Mouse (Mus musculus) E14TG2a.4 (cell line): ENCODE results near the gene Ppp1r18.

ENCODE experiments used
- CTCF ChIP-seq: conservative IDR thresholded peaks from 2 replicates; pipeline ENCODE4 v1.5.1; 2014; ENCODE audit warnings: low read length
- NANOG ChIP-seq: IDR thresholded peaks from 2 replicates; pipeline ENCODE4 v1.6.1; 2014; ENCODE audit warnings: borderline replicate concordance, low read length, mixed read lengths
- POU5F1 ChIP-seq: IDR thresholded peaks from 2 replicates; pipeline ENCODE4 v1.6.1; 2014; ENCODE audit warnings: low read length, borderline replicate concordance

DNA sequence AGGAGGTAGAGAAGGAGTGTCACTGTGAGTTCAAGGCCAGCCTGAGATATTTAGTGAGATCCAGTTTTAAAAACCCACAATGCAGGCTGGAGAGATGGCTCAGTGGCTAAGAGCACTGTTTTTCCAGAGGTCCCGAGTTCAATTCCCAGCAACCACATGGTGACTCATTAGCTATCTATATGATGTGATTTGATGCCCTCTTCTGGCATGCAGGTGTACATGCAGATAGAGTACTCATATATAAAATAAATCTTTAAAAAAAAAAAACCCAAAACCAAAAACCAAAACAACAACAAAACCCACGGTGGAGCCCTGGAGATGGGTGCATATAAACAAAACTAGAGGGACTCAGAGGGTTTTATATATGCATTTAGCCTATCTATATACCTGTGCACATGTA lies 42.2 kb downstream of the Ppp1r18 start:
- TF ChIP-seq CTCF = no peak; the same call in 1 of the 2 replicates
- no peak for TF ChIP-seq POU5F1
- TF ChIP-seq NANOG = no peak
